Mouse (Mus musculus) urinary bladder, postnatal 25 days (tissue): Measurements from ENCODE around the gene Adamts4.
A peak's percentile ranks its signal among the peaks of the same experiment; 100 is the strongest.
"Not testable (repeated sequence)": the region's sequence is repeated elsewhere in the genome, so short reads cannot be mapped to it uniquely, and the experiment has no call there.

ENCODE experiments used
- DNase-seq: peaks from one replicate; pipeline ENCODE4 v3.0.0; 2022; ENCODE audit warnings: low spot score

Gene Adamts4

DNA sequence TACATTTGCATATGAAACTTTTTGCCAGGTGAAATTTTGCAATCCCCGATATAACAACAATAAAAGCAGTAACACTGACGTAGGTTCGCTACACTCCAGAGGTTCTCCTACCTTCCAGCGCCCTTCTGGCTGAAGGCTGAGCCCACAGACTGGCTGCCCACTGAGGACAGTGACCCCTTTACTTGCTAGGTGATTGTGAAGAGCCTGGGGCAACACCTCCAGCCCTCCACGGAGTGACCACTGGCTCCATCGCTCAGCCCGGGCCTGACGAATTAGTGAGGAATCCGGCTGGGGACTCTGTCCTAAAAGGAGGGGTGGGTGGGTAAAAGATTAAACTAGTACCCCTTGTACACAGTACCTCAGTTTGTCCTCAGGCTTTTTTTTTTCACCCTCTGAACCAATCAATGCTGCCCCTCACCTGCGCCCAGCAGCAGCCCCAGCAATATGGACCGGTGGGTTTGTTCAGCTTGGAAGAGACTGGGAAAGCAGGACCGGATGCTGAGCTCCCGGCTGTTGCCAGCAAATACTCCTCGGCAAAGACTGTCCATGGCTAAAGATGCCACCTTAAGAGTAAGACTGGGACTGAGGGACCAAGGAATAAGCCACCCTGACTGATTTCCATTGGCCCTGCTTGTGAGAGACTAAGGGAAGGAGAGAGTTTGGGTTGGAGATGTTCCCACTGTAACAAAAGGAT lies 28.9 kb downstream of the Adamts4 start:
- DNase-seq: no peak

- no peak for DNase-seq
Measured at GRCm38 (mm10) chr1:171279721-171280120, 29.5 kb downstream of the Adamts4 start.

- no peak for DNase-seq
Measured at GRCm38 (mm10) chr1:171280250-171280915, 30.2 kb downstream of the Adamts4 start.

- DNase-seq: peak; percentile 73
Measured at GRCm38 (mm10) chr1:171280916-171281527, 30.8 kb downstream of the Adamts4 start, which contains the start of gene Ppox. Gene Ppox (minus strand): TSS chr1:171281186.

DNA sequence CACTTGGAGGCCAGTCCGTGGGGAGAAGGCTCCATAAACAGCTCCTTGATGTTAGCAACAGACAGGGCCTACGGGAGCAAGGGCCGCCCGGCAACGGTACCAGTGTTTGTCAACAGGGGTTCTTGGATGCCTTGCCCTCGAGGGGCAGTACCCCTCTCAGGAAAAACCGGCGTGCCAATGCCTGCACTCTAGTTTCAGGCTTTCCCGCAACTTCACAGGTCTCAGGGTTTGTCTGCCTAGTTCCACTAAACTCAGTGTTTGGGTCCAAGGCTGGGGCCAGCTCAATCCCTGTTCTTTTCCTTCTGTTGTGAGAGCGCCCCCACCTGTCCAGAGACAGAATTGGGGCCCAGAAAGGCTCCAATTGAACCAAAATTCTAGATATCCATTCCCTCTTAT lies 31.3 kb downstream of the Adamts4 start:
- DNase-seq: peak; percentile 83

GRCm38 (mm10) chr1:171282086-171282805 lies 32.0 kb downstream of the Adamts4 start:
- no peak for DNase-seq

DNA sequence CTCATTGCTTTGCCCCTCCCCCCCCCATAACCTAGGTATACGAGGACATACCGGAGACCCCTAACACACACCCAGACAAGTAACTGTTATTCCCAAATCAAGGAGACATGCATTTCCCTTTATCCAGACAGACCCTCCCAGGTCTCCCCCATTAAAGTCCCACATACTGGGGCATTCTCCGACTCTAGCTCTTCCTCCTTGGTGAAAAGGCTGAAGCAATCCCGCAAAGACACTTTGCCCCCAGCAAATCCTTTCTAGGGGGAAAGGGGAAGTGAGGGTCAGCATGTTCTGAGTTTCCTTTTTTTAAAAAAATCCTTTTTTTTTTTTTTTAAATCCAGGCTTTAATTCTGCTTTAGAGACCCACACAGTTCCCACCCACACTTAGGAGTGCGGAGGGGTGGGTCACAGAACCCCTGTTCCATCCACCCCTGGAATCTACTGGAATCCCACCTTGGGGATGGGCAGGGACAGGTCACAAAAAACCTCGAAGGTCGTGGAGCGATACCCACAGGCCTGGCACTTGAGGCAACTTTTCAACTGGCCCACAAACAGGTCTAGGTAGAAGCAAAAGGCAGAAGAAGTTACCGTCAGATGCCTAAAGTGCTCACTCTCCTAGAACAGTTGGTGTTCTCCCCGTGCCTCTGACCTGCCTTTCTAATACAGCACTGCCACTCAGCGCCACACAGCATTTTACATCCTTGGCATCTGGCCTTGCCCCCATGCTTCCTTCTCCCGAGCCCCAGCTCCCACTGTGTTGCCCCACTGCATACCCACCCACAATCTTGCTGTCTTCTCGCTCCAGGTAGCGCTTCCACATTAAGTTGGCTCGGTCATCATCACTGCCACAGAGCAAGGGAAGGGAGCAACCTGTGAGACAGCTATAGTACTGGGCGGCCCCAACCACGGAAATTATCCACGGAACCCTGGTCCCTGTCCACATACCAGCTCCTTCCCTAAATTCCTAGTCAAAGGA lies 33.3 kb downstream of the Adamts4 start:
- DNase-seq: no peak

DNA sequence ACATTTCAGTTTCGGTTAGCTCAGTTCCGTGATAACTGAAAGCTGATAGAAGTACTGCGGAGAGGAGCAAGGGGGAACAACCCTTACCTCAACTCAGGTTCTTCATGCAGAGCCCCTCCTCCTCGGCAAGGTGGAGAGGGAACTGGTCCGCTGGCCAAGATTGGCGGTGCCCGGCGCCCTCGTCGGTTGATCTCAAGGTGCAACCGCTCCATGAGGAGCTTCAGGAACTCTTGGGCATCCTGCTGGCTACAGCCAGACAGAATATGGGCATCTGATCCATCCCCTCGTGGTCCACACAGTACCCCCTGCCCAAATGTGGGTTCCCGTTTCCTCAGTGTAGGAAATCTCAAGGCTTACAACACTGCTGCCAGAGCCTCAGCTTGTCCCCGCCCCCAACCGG lies 34.3 kb downstream of the Adamts4 start:
- DNase-seq: no peak

GRCm38 (mm10) chr1:171285096-171285892 lies 35.1 kb downstream of the Adamts4 start:
- DNase-seq: no peak

- DNase-seq: no peak
Measured at GRCm38 (mm10) chr1:171286517-171286916, 36.3 kb downstream of the Adamts4 start.

- DNase-seq: peak; percentile 89
Measured at GRCm38 (mm10) chr1:171287136-171288081, 37.2 kb downstream of the Adamts4 start, which contains the start of gene Usp21. Gene Usp21 (minus strand): TSS chr1:171287991.

GRCm38 (mm10) chr1:171288328-171288727 lies 38.1 kb downstream of the Adamts4 start:
- DNase-seq: no peak

GRCm38 (mm10) chr1:171293351-171293750 lies 43.1 kb downstream of the Adamts4 start:
- no peak for DNase-seq

DNA sequence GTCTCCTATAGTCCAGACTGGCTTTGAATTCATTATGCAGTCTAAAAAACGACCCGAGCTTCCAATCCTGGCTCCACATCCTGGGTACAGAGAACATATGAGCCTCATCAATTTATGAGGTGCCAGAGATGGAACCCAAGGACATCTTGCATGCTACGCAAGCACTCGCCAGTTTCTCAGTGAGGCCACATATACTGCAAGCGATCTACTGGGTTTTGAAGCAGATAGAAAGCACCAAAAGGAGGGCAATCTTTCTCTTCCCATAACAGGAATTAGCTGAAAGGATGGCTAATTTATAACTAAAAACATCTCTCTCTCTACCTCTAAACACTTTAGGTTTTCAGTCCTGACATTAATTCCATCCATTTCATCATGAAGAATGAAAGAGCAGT lies 43.7 kb downstream of the Adamts4 start:
- no peak for DNase-seq

DNA sequence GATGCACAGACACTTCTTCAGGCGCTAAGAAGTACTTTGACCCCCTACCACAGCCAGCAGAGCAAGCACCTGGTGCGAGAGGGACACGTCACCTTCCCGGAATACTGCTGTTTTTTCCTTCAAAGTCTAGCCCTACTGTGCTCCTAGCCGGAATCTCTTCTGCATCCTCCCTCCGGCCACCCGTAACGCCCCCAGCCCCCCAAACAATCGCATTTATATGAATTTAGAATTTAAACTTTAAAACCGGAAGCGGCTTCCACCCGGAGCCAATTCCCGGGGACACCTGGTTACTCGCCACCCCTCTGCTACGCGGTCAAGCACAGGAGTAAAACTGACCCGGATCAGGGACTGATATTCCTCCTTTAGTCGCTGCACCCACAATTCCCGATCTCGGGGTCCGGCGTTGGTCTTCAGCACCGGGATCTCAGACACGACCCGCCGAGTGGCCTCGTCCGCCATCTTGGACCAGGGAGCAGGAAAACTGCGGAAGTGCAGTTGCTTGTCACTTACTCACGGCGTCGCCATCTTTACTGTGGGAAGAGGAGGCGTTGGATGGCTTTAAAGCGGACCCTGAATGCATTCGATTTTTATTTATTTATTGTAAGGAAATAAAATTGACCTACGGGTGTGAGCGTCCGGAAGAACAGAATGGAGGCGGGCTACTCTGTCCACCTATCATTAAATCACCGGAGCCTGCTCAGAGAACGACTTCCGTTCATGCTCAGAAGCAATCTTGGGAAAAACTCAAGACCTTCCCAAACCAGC lies 44.3 kb downstream of the Adamts4 start, which contains the start of gene Ufc1:
Gene Ufc1 (minus strand): TSS at position 727 of the 765 bp plus-strand sequence.
- DNase-seq: peak; percentile 75

DNA sequence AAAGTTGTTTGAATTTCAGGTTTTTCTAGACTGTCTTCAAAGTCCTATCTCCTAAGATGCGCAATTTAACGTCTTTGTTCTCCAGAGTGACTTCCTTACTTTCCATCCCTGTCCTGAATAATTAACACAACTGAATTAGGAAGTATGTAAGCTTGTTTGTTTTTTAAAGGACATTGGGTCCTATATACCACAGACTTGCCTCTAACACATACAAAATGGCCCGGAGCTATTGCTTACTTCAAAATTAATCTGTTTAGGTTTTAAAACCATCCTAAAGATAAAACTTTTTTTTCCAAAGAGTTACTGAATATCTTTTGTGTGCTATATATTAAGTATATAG lies 44.8 kb downstream of the Adamts4 start:
- no peak for DNase-seq

DNA sequence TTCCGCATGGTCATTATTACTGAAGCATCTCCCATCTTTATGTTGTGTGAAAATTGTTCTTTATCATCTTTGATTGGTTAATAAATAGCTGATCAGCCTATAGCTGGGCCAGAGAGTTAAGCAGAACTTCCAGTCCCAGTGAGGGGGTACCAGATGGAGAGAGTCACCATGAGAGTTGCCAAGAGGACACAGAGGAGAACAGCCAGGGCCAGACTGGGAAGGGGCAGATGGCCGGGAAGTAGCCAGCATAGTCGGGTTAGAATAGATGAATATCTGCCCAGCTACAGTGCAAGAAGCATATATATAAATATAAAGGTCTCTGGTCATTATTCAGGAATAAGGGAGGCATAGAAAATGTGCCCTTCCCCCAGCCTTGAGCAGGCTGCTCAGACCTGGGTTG lies 48.0 kb downstream of the Adamts4 start:
- no peak for DNase-seq

DNA sequence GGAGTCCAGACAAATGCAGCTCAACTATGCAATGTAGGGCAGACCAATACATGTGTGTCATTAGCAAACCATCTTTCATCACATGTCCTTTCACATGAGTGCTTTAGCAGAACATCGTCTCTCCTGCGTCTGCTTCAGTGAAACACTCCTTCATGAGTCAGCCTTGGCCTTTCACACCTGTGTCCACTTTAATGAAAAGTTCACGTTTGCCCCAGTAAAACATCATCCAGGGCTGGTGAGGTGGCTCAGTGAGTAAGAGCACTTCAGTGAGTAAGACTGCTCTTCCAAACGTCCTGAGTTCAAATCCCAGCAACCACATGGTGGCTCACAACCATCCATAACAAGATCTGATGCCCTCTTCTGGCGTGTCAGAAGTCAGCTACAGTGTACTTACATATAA lies 55.9 kb downstream of the Adamts4 start:
- not testable (repeated sequence) for DNase-seq

- DNase-seq: no peak
Measured at GRCm38 (mm10) chr1:171309321-171309720, 59.1 kb downstream of the Adamts4 start.
